Mouse (Mus musculus): Measurements from ENCODE around the gene Crybg3. TPM values are rescaled to one million over a fixed set of nuclear protein-coding genes. Genes with fewer than 3 reads are reported as not detected.

Gene Crybg3
- polyA plus RNA-seq, 1 experiment from 2014 or later, result 12.3 TPM

DNA sequence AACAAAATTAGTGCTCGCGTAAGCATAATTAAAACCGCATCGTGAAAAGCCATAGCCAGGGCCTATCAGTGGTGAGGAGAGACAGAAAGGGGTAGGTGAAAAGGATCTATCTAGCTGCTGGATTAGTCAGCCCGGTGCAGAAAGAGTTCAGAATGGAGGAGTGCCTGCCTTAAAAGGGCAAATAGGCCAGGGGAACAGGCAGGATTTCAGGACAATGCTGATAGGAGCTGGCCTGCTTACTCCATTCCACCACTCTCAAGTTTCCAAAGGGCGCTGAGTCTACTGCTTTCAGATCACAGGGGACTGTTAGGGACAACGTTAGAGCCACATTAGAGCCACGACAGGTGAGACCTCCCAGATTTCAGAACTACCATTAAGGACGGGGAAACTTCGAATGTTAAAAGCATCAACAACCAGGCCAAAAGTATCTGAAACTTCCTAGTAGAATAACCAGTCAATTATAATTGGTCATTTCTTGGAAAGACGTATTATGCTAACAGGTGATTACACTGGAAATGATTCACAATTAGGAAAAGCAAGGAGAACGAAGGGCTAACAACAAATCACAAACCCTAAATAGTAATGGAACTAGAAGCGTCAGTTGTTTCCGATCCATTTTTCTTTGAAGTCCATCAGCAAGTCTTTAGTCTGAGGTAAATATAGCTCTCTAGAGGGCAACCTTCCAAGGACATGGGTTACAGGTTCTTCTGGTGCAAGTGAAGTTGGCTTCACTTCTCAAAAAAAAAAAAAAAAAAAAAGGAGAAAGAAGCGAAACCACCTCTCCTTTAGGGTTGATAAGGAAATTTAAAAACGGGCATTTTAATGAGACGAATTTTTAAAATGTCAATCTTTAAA lies 1.1 kb downstream of the Crybg3 start:
- ATAC-seq (ENCODE audit: extremely low read depth, insufficient number of reproducible peaks, low FRiP score, low TSS enrichment), result no peak
- Histone ChIP-seq H3K9ac (peak overlapping the region; percentile 98), H3K9me3 (no peaks in the 10 kb centered on the region), H3K4me1 (peaks cover 48% of the 10 kb centered on the region), H3K27me3 (replicated peaks) (no peaks in the 10 kb centered on the region), H3K27ac (replicated peaks) (peak overlapping the region; percentile 97), H3K36me3 (no peaks in the 10 kb centered on the region), H3K4me2 (peak overlapping the region; percentile 69), H3K4me3 (peak overlapping the region; percentile 95)
- 9% methylated on average over 17 of the region's 17 CpGs for WGBS

DNA sequence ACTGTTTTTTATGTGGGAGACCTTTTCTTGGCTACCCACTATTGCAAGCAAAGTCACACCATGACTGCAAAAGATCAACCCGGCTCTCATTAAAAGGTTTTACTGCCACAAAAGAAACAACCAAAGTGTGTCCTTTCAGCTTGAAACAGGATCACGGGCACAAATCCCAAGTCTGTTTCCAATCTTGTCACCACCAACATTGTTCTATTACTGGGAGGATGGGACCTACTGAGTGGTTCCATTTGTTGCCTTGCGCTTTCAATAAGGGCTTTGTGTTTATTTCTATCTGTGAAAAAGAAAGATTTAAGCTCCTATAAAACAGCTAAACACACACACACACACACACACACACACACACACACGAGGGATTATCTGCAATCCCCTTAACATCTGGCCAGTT lies 1.8 kb downstream of the Crybg3 start:
- peak overlapping the region; percentile 95 for H3K4me3 ChIP-seq
- ATAC-seq (ENCODE audit: extremely low read depth, insufficient number of reproducible peaks, low FRiP score, low TSS enrichment), result no peak
- peak overlapping the region; percentile 97 for H3K27ac ChIP-seq (replicated peaks)
- peak overlapping the region; percentile 69 for H3K4me2 ChIP-seq
- peaks cover 52% of the 10 kb centered on the region for H3K4me1 ChIP-seq
- H3K9ac ChIP-seq, result peak overlapping the region; percentile 98
- H3K36me3 ChIP-seq, result no peaks in the 10 kb centered on the region
- H3K27me3 ChIP-seq (replicated peaks), result no peaks in the 10 kb centered on the region
- WGBS, result 21% methylated on average over 4 of the region's 4 CpGs
- no peaks in the 10 kb centered on the region for H3K9me3 ChIP-seq

DNA sequence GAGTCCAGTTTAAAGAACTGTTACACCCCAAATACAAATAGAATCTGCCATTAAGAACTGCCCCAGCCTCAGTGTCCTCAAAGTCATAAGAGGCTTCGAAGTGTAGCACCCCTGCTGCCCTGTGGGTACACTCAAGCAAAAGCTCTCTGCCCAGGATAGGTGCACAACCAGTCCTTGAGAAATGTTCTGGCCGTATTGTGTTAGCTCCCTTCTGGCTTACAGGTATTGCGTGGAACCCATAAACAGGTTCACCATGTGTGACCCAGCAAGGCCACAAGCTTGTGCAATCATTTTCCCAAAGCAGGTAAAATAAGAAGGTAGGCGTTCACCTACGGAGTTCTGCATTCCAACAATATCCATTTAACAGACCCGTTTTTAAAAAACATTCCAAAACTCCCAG lies 3.5 kb downstream of the Crybg3 start:
- ATAC-seq (ENCODE audit: extremely low read depth, insufficient number of reproducible peaks, low FRiP score, low TSS enrichment), result no peak

DNA sequence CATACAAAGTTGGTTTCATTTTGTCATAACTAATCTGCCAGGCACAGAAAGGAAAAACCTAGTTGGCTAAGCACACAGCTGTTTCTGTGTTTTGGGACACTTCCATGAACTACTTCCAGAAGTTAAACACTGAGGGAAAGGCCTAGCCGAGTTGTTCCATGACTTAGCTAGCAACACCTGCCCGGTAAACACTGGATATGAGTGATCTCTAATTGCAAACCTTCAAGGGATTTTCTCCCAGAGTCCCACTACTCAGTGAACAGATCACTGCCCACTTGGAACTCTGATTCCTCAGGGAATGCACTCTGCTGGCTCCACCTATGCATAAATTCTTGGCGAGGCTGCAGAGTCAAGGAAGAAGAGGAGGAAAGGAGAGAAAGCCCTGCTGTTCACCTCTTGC lies 6.1 kb downstream of the Crybg3 start:
- Histone ChIP-seq H3K36me3 (no peaks in the 10 kb centered on the region), H3K27ac (replicated peaks) (peak overlapping the region; percentile 55), H3K4me1 (peaks cover 77% of the 10 kb centered on the region), H3K4me3 (no peak overlapping the region), H3K9ac (peak overlapping the region; percentile 50; the same call in 1 of the 2 replicates), H3K9me3 (no peaks in the 10 kb centered on the region), H3K4me2 (no peak overlapping the region), H3K27me3 (replicated peaks) (no peaks in the 10 kb centered on the region)
- no peak for ATAC-seq (ENCODE audit: extremely low read depth, insufficient number of reproducible peaks, low FRiP score, low TSS enrichment)
- 51% methylated on average over 3 of the region's 3 CpGs for WGBS

More for the DNA sequence above, 3.5 kb downstream of the Crybg3 start:
- Histone ChIP-seq H3K36me3 (no peaks in the 10 kb centered on the region), H3K9ac (no peak overlapping the region), H3K4me1 (peaks cover 53% of the 10 kb centered on the region), H3K4me3 (no peak overlapping the region), H3K9me3 (no peaks in the 10 kb centered on the region), H3K27me3 (replicated peaks) (no peaks in the 10 kb centered on the region), H3K4me2 (peak overlapping the region; percentile 69), H3K27ac (replicated peaks) (peak overlapping the region; percentile 74)
- WGBS, result 83% methylated on average over 6 of the region's 6 CpGs

DNA sequence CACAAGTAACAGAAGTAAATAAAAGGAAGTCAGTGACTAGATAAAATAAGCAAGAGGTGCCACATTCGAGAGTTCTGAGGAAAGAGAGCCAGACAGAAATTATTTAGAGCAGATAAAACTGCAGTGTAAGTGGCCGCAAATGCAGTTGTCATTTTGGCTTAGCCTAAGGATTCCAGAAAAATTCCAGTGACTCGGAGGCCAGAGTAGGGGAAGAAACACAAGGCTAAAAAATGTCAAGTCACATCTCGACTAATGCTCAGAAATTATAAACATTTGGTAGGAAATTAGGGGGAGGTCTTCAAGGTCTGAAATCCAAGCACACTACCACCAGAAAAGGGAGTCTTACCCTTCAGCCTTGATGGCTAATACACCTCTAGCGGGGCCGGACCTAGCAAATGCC lies 10.0 kb downstream of the Crybg3 start:
- Histone ChIP-seq H3K4me2 (peak overlapping the region; percentile 38), H3K4me1 (peaks cover 76% of the 10 kb centered on the region)
- ATAC-seq (ENCODE audit: extremely low read depth, insufficient number of reproducible peaks, low FRiP score, low TSS enrichment), result no peak

DNA sequence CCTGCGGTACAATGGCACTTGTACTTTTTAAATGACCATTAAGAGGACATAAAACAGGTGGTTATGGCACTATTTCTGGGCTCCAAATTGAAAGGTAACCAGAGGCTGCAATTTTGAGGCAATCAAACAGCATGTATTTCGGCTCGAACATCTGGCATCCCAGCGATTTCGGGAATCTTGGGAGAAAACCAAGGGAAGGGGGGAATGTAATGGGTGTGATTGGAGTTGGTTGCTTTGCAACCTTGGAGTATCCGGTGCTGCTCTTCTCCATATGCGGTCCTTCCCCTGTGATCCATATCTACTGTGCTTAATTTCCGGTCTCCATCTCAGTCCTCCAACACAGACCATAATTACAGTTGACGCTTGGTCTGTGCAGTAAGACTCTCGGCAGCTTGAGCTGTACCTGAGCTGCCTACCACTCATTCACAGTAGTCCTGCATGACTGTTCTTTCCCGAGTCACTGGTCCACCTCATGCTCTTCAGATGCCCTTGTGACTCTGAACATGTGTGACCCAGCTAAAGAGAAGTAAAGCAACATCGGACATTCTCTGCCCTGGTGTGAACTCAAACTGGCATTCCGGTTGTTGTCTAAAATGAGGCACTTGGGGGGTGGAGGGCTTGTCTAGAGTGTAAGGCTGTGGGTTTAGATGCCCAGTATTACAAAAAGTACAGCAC lies 12.3 kb downstream of the Crybg3 start:
- Histone ChIP-seq H3K27ac (replicated peaks) (peak overlapping the region; percentile 93), H3K4me2 (peak overlapping the region; percentile 53), H3K27me3 (replicated peaks) (no peaks in the 10 kb centered on the region), H3K9ac (peak overlapping the region; percentile 70), H3K4me1 (peaks cover 78% of the 10 kb centered on the region), H3K36me3 (no peaks in the 10 kb centered on the region), H3K4me3 (peak overlapping the region; percentile 11; the same call in 1 of the 2 replicates), H3K9me3 (no peaks in the 10 kb centered on the region)
- WGBS, result 65% methylated on average over 13 of the region's 13 CpGs
- ATAC-seq (ENCODE audit: extremely low read depth, insufficient number of reproducible peaks, low FRiP score, low TSS enrichment), result no peak

More for the DNA sequence above, 10.0 kb downstream of the Crybg3 start:
- Histone ChIP-seq H3K9me3 (no peaks in the 10 kb centered on the region), H3K27me3 (replicated peaks) (no peaks in the 10 kb centered on the region), H3K36me3 (no peaks in the 10 kb centered on the region), H3K27ac (replicated peaks) (peak overlapping the region; percentile 61), H3K9ac (no peak overlapping the region), H3K4me3 (no peak overlapping the region)
- 30% methylated on average over 6 of the region's 6 CpGs for WGBS

DNA sequence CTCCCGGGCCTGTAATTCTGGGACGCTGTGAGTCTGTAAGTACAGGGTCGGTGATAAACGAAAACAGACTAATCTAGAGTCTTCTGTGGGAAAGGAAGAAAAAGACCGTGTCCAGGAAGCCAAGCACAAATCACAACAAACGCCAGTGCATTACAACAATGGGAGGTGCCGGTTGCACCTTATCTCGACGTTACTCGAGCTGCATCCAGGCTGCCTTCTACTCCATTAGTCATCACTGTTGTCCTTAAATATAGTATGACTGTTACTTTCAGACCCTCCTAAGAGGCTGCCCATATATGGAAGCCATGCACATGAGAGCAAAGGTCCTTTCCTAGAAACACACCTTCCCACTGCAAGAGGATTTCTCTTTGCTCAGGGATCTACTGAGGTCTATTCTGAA lies 13.0 kb downstream of the Crybg3 start:
- Histone ChIP-seq H3K9ac (peak overlapping the region; percentile 70), H3K27ac (replicated peaks) (peak overlapping the region; percentile 93), H3K27me3 (replicated peaks) (no peaks in the 10 kb centered on the region), H3K4me3 (peak overlapping the region; percentile 20), H3K9me3 (no peaks in the 10 kb centered on the region), H3K36me3 (no peaks in the 10 kb centered on the region), H3K4me2 (peak overlapping the region; percentile 53), H3K4me1 (peaks cover 79% of the 10 kb centered on the region)
- peak; percentile 47 for ATAC-seq (ENCODE audit: extremely low read depth, insufficient number of reproducible peaks, low FRiP score, low TSS enrichment)
- 25% methylated on average over 10 of the region's 10 CpGs for WGBS

DNA sequence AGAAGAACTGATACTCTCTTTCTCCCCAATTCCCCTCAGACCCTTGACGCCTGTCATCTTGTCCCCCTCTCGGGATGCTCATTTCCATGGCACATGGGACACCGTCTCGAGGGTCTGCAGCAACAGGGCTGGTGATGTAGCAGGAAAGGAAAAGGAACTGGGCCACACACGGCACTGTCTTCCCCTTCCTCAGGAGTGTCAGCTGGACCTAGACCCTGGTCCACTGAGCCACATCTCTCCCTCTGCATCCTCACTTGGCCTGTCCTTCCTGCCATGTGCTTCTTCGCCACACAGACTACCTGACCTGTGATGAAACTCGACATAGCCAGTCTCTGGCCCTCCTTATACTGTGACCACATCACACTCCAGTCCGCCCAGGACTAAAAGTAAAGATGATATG lies 13.9 kb downstream of the Crybg3 start:
- ATAC-seq (ENCODE audit: extremely low read depth, insufficient number of reproducible peaks, low FRiP score, low TSS enrichment), result no peak
- Histone ChIP-seq H3K9me3 (no peaks in the 10 kb centered on the region), H3K36me3 (peaks cover 4% of the 10 kb centered on the region; the same call in 1 of the 2 replicates), H3K9ac (peak overlapping the region; percentile 70), H3K4me1 (peaks cover 75% of the 10 kb centered on the region), H3K27ac (replicated peaks) (peak overlapping the region; percentile 93), H3K4me3 (no peak overlapping the region), H3K4me2 (no peak overlapping the region), H3K27me3 (replicated peaks) (no peaks in the 10 kb centered on the region)
- WGBS, result 72% methylated on average over 8 of the region's 8 CpGs

DNA sequence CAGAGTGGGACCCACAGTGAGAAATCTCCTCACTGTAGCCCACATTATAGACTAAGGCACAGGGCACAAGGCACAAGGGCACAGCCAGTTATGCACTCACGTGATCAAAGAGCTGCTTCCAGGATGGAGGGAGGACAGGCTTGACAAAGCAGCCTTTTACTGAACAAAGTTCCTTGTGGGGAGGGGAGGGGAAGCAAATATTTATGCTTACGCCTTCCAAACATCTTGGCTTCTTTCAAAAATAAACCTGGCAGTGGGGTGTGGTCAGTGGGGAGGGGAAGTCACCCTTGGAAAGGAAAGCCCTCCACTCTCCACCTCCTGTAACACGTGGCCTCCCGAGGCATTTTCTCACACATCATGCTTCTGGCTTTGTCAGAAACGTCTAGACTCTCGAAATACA lies 14.5 kb downstream of the Crybg3 start:
- H3K27me3 ChIP-seq (replicated peaks), result no peaks in the 10 kb centered on the region
- peak overlapping the region; percentile 93 for H3K27ac ChIP-seq (replicated peaks)
- no peak for ATAC-seq (ENCODE audit: extremely low read depth, insufficient number of reproducible peaks, low FRiP score, low TSS enrichment)
- H3K4me3 ChIP-seq, result no peak overlapping the region
- no peaks in the 10 kb centered on the region for H3K9me3 ChIP-seq
- H3K9ac ChIP-seq, result 0 out of 2 replicates have a peak overlapping the region, but pooled peaks have one; percentile 3
- H3K36me3 ChIP-seq, result peaks cover 4% of the 10 kb centered on the region; the same call in 1 of the 2 replicates
- H3K4me2 ChIP-seq, result no peak overlapping the region
- H3K4me1 ChIP-seq, result peaks cover 68% of the 10 kb centered on the region
- WGBS, result 25% methylated on average over 6 of the region's 6 CpGs

DNA sequence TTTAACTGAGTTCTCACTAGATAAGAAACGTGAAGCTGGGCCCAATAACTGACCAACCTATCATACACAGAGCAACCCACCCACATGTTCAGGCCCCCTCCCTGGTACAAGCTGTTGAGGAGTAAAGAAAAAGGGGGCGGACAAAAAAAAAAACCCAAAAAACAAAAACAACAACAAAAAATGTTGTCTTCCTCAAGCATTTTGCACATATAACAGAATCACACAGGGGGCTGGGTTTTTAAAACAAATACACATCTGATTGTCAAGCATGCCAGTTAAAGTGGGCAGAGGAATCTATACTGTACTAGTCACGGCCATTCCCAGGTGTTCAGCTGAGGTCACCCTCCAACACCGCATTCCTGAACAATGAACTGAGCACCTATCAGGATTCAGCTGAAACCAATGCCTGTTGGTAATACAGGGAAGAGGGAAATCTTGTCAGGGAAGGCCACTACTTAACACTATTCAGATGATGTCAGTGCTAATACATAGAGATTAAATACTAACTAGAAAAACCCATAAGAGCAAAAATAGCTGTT lies 15.0 kb downstream of the Crybg3 start:
- Histone ChIP-seq H3K4me3 (no peak overlapping the region), H3K27ac (replicated peaks) (peak overlapping the region; percentile 93), H3K36me3 (peaks cover 4% of the 10 kb centered on the region; the same call in 1 of the 2 replicates), H3K9me3 (no peaks in the 10 kb centered on the region), H3K4me1 (peaks cover 63% of the 10 kb centered on the region), H3K27me3 (replicated peaks) (no peaks in the 10 kb centered on the region), H3K4me2 (no peak overlapping the region), H3K9ac (0 out of 2 replicates have a peak overlapping the region, but pooled peaks have one; percentile 3)
- WGBS, result 65% methylated on average over 4 of the region's 4 CpGs
- no peak for ATAC-seq (ENCODE audit: extremely low read depth, insufficient number of reproducible peaks, low FRiP score, low TSS enrichment)

DNA sequence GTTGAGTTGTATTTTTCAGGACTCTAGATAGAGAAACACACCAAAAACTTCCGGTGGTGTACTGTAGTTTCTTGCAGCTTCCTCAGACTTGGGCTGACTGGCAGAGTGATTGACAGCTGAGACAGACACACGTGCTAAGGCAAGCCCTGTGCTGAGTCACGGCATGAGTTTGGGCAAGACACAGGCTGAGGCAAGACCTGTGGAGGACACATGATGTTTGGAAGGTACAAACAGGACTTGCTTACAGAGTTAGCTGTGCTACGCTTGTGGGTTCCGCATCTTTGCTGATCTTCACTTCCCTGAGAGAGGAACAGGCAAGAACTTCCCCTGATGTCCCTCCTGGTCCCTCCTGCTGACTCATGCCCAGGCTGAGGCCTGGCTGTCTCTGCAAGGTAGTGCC lies 17.3 kb downstream of the Crybg3 start:
- no peaks in the 10 kb centered on the region for H3K27me3 ChIP-seq (replicated peaks)
- peaks cover 53% of the 10 kb centered on the region for H3K4me1 ChIP-seq
- H3K9me3 ChIP-seq, result no peaks in the 10 kb centered on the region
- H3K9ac ChIP-seq, result no peak overlapping the region
- H3K27ac ChIP-seq (replicated peaks), result 0 out of 2 replicates have a peak overlapping the region, but pooled peaks have one; percentile 12
- no peak overlapping the region for H3K4me2 ChIP-seq
- ATAC-seq (ENCODE audit: extremely low read depth, insufficient number of reproducible peaks, low FRiP score, low TSS enrichment), result no peak
- H3K4me3 ChIP-seq, result no peak overlapping the region
- 67% methylated on average over 5 of the region's 5 CpGs for WGBS
- peaks cover 5% of the 10 kb centered on the region for H3K36me3 ChIP-seq
